Mouse (Mus musculus): Measurements from ENCODE around the gene Emilin1.

Emilin1 gene

DNA sequence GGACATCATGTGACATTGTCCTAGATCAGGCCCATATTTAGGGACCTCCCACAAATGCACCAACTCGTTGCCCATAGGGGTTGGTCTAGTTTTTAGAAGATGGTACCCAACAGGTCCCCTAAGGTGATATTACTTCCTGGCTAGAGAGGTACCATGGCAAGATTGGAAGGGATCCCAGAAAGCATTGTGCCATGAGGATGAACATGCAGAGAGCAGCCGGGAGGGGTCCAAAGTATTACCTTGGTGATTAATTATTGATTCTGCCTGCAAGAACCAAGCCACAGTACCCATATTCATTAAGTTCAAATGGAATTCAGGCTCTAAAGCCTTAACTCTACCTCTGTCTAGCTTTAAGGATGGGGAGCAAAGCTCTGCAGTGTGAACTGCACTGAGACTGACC lies 12.9 kb downstream of the Emilin1 start:
- no peak for DNase-seq (ENCODE audit: low read depth)

GRCm38 (mm10) chr5:30927945-30928529 lies 14.8 kb downstream of the Emilin1 start:
- DNase-seq (ENCODE audit: low read depth) = peak; percentile 23

GRCm38 (mm10) chr5:30930121-30930520 lies 16.9 kb downstream of the Emilin1 start:
- DNase-seq (ENCODE audit: low read depth) = peak; percentile 74

- DNase-seq (ENCODE audit: low read depth) = no peak
These were observed 17.6 kb downstream of the Emilin1 start for GRCm38 (mm10) chr5:30930846-30931245.

GRCm38 (mm10) chr5:30931378-30931777 lies 18.2 kb downstream of the Emilin1 start:
- DNase-seq (ENCODE audit: low read depth) = no peak

DNA sequence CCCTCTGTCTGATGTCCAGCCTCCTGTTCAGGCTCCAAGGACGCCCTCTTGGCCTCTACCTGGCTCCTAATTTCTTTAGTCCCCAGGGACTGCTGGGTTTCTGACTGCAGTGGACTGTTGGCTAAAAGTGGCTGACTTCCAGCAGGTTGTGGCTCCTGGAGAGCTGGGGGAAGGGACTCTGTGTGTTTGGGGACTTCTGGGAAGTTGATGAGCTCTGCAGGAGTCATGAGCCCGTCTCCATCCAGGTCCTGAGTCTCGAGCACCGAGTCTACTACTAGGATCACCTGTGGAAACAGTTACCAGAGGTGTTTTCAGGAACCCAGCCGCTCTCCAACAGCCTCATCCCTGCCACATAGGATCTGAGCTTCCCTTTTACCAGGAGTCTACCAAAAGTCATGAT lies 20.5 kb downstream of the Emilin1 start:
- no peak for DNase-seq (ENCODE audit: low read depth)

DNA sequence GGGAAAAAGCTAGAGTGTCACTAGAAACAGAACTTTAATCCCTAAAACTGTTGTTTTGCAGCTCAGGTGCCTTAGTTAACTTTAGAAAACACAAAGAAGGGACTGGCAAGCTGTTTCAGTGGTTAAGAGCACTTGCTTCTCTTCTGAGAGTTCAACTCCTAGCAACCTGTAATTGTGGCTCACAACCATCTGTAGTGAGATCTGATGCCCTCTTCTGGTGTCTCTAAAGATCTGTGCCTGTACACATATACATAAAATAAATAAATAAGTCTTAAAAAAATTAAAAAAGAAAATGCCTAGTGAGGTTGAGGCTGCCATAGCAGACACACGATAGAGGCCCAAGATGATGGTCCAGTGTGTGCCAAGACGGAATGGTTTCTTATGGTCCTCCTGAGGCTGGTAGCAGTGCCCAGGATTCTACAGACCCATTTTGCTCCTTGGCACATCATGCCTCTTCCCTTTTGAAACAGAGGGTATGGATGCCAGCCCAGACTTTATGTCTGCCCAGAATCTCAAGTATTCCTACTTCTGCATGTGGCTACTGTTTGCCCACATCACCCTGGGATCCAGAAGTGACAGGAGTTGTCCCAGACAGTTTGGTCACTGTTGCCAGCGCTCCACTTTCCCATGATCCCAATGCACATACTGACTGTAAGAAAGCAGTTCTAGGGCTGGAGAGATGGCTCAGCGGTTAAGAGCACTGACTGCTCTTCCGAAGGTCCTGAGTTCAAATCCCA lies 21.7 kb downstream of the Emilin1 start:
- no peak for DNase-seq (ENCODE audit: low read depth)

DNA sequence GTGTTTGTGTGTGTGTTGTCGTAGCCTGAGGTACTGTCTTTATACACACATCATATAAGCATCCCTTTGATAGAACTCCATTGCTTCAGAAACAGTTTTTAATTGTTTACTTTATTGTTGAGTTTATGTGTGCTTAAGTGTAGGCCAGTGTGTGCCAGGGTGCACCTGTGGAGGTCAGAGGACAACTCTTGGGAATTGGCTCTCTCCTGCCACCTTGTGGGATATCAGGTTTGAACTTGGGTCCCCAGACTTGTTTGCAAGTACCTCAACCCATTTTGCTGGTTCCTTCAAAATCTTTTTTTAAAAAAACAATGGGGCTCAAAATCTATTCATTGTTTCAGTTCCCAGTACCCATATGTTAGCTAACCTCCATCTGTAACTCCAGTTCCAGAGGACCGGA lies 29.8 kb downstream of the Emilin1 start:
- DNase-seq (ENCODE audit: low read depth) = peak; percentile 51

- no peak for DNase-seq (ENCODE audit: low read depth)
These were observed 31.1 kb downstream of the Emilin1 start for GRCm38 (mm10) chr5:30944344-30944743.

DNA sequence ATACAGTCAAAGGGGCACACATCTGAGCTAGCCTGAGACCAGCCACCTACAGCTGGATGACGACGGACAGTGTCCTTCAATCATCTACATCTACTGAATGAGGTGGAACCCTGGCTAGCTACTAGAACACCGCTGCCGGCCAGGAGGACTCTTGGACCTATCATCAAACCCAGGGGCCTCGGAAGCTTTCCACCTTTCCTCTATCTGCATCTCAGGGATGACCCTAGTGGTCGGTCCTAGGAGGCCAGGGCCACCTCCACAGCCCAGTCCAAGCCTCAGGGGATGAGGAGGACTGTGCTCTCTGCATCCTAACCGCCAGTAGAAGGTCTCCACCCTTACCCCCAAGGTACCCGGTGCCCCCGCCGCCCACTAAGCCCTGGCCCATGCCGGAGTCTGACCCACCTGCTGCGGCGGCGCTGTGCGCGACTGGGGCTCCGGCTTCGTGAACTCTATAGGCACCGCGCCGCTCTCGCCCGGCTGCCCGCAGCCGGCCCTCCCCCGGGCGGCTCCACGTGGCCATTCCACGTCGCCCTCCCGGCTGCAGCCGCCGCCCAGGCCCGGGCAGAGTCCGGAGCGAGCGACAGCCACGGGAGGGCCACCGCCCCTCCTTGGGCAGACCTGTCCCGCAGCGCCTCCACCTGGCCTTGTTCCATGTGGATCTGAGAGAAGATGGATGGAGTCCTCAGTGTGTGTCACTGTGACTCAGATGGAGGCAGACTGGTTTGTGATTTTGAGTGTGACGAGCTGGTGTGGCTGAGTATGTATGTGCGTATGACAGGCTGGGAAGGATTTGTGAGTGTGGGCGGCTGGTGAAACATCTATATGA lies 32.0 kb downstream of the Emilin1 start, which contains the start of gene Cgref1:
Gene Cgref1 (minus strand): TSS at position 636 of the 826 bp plus-strand sequence.
- peak; percentile 36 for DNase-seq (ENCODE audit: low read depth)

GRCm38 (mm10) chr5:30948620-30949019 lies 35.4 kb downstream of the Emilin1 start:
- DNase-seq (ENCODE audit: low read depth) = no peak

GRCm38 (mm10) chr5:30949654-30950326 lies 36.6 kb downstream of the Emilin1 start:
- peak; percentile 91 for DNase-seq (ENCODE audit: low read depth)

- no peak for DNase-seq (ENCODE audit: low read depth)
These were observed 37.2 kb downstream of the Emilin1 start for GRCm38 (mm10) chr5:30950451-30950850.

- DNase-seq (ENCODE audit: low read depth) = no peak
These were observed 37.7 kb downstream of the Emilin1 start for GRCm38 (mm10) chr5:30950922-30951321.

DNA sequence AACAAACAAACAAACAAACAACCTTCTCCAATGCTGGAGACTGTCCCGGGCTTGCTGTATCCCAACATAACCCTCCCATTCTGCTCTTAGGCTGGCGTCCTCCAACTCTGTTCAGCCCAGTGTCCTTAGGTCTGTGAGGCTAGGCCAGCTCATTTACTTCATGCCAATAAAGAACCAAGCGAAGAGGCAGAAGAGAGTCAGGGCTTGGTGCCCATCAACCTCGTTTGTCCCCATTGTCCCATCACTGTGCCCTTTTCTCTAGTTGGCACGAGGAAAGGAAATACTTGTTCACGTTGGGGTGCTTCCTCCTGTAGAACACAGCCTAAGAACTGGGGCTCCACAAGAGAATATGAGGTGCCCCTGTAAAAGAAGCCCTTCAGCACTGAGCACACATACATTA lies 38.5 kb downstream of the Emilin1 start:
- no peak for DNase-seq (ENCODE audit: low read depth)

DNA sequence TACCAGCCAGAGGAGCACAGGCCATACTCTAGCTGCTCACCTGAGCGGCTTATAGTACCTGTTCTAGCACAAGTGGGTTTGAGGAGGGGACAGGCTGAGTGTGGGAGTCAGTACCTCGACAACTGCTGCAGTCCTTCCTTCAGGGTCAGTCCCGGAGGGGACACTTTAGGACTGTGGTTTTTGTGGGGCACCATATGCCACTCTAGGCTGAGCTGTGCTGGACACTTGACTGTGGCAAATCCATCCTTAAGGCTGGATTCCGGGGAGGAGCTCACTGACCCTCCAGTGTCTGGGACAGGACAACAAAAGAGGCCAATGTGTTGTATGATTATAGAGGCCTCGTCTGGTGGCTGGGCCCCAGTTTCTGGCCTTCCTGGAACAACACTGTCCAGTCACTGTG lies 39.3 kb downstream of the Emilin1 start:
- no peak for DNase-seq (ENCODE audit: low read depth)

DNA sequence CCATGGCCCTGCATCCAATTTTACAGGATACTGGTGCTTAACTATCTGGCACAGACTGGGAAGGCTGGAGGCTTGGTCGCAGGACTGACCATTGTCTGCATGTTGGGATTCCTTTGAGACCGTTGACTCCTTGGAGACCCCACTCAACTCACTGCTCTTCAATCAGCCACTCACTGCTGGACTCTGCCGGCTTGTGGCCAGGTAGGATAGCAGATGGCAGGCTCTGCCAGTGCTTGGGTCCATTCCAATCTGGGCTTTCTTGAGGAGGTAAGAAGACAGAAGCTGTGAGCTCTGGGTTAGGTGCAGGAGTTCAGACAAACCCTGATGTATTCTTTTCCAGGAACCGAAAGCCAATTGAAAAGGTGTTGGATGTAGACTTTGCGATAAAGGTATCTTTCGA lies 40.9 kb downstream of the Emilin1 start:
- no peak for DNase-seq (ENCODE audit: low read depth)

DNA sequence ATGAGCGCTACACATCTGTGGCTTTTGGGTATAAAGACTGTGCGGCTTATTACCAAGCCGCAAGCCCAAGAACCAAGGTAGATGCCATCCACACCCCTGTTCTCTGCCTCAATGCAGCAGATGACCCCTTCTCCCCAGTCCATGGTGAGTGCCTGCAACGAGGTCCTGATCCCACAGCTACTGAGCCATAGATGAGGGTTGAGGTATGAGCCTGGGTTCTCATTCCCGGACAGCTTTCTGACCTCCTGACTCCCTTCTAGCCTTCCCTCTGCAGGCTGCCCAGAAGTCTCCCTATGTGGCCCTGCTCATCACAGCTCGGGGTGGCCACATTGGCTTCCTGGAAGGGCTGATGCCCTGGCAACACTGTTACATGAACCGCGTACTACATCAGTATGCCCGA lies 41.4 kb downstream of the Emilin1 start:
- DNase-seq (ENCODE audit: low read depth) = no peak

GRCm38 (mm10) chr5:30955751-30956150 lies 42.5 kb downstream of the Emilin1 start:
- no peak for DNase-seq (ENCODE audit: low read depth)

GRCm38 (mm10) chr5:30957891-30958290 lies 44.7 kb downstream of the Emilin1 start:
- no peak for DNase-seq (ENCODE audit: low read depth)

- DNase-seq (ENCODE audit: low read depth) = peak; percentile 29
These were observed 46.1 kb downstream of the Emilin1 start for GRCm38 (mm10) chr5:30959198-30959854.

All from naive thymus-derived CD4-positive, alpha-beta T cell, adult 2 months (primary cell).